Mouse (Mus musculus): ENCODE measurements around the gene Wrap53.
"Not testable (repeated sequence)": the region's sequence is repeated elsewhere in the genome, so short reads cannot be mapped to it uniquely, and the experiment has no call there.

Gene Wrap53

GRCm38 (mm10) chr11:69530755-69531154 lies 49.3 kb downstream of the Wrap53 start:
- in situ Hi-C loops (cut with MboI), result not testable (repeated sequence)

GRCm38 (mm10) chr11:69530281-69530680 lies 49.8 kb downstream of the Wrap53 start:
- in situ Hi-C loops (cut with MboI), result not testable (repeated sequence)

- in situ Hi-C loops (cut with MboI), result loop anchor here (10.0 kb wide), 1 partner anchor 263 kb away; no protein-coding TSS in a partner anchor
Observed at GRCm38 (mm10) chr11:69528031-69528390, 52.0 kb downstream of the Wrap53 start.

GRCm38 (mm10) chr11:69527098-69528030 lies 52.7 kb downstream of the Wrap53 start:
- in situ Hi-C loops (cut with MboI), result loop anchor here (10.0 kb wide), 1 partner anchor 263 kb away; no protein-coding TSS in a partner anchor

- in situ Hi-C loops (cut with MboI), result loop anchor here (10.0 kb wide), 1 partner anchor 262 kb away; no protein-coding TSS in a partner anchor
Observed at GRCm38 (mm10) chr11:69526631-69527030, 53.4 kb downstream of the Wrap53 start.

GRCm38 (mm10) chr11:69525661-69526060 lies 54.4 kb downstream of the Wrap53 start:
- in situ Hi-C loops (cut with MboI), result loop anchor here (10.0 kb wide), 1 partner anchor 261 kb away; no protein-coding TSS in a partner anchor

- in situ Hi-C loops (cut with MboI), result loop anchor here (10.0 kb wide), 1 partner anchor 259 kb away; no protein-coding TSS in a partner anchor
Observed at GRCm38 (mm10) chr11:69523651-69524050, 56.4 kb downstream of the Wrap53 start.

GRCm38 (mm10) chr11:69521526-69522149 lies 58.4 kb downstream of the Wrap53 start:
- in situ Hi-C loops (cut with MboI), result loop anchor here (10.0 kb wide), 1 partner anchor 257 kb away; no protein-coding TSS in a partner anchor

- in situ Hi-C loops (cut with MboI), result loop anchor here (10.0 kb wide), 1 partner anchor 255 kb away; no protein-coding TSS in a partner anchor
Observed at GRCm38 (mm10) chr11:69519976-69520375, 60.1 kb downstream of the Wrap53 start.

GRCm38 (mm10) chr11:69516661-69517060 lies 63.4 kb downstream of the Wrap53 start:
- in situ Hi-C loops (cut with MboI), result no loop called here

- in situ Hi-C loops (cut with MboI), result no loop called here
Observed at GRCm38 (mm10) chr11:69516151-69516640, 63.9 kb downstream of the Wrap53 start.

GRCm38 (mm10) chr11:69513840-69514239 lies 66.2 kb downstream of the Wrap53 start:
- in situ Hi-C loops (cut with MboI), result no loop called here

Data from mature B cell (primary cell).